ENCODE assay signal across 23 mouse cellular contexts in genomic region chr11:22646192-22646936, GRCm38 (mm10).
DNase-seq lines count a peak whose midpoint lies in the region; ATAC-seq and TF ChIP-seq lines count a peak whose summit lies in the region.
"Had no signal": no experiment of that assay in that cellular context is flagged by ENCODE, and none has a peak within 500 bp of the region (broad histone marks: within the 10 kb centered on the region; RNA-seq: fewer than 3 reads in every experiment).

No protein-coding gene starts in this region.

- H3K4me3 ChIP-seq in hindbrain, embryonic 15.5 days, result no peak overlapping the region
- H3K4me3 ChIP-seq in hindbrain, embryonic 11.5 days (ENCODE audit: low read depth, low read length), result no peak overlapping the region
- H3K4me3 ChIP-seq in thymus, adult 2 months (ENCODE audit: control insufficient read depth, insufficient read depth, low read length), result no peak overlapping the region
- peak overlapping the region in 1 of 2 experiments; percentile 54; a peak in 1 of 4 replicates for H3K4me3 ChIP-seq in ES-E14 (ENCODE audit: insufficient read depth in 1 of 2, low read depth in 1 of 2, low read length in 2 of 2, poor library complexity in 1 of 2, severe bottlenecking in 1 of 2)
- H3K4me3 ChIP-seq: forebrain, embryonic 13.5 days; gastrocnemius, adult 2 months; heart, embryonic 10.5 days; hindbrain, embryonic 12.5 days; layer of hippocampus, adult 2 months; limb, embryonic 10.5 days had no signal

- H3K27ac ChIP-seq in hindbrain, embryonic 15.5 days (replicated peaks), result no peak overlapping the region
- no peak overlapping the region for H3K27ac ChIP-seq in hindbrain, embryonic 11.5 days (ENCODE audit: low read depth, low read length)
- no peak overlapping the region for H3K27ac ChIP-seq in thymus, adult 2 months (ENCODE audit: control insufficient read depth, insufficient read depth, low read length)
- no peak overlapping the region for H3K27ac ChIP-seq in ES-E14 (ENCODE audit: insufficient read depth, low read depth, low read length, poor library complexity, severe bottlenecking)
- H3K27ac ChIP-seq: forebrain, embryonic 13.5 days; gastrocnemius, adult 2 months; heart, embryonic 10.5 days; hindbrain, embryonic 12.5 days; layer of hippocampus, adult 2 months had no signal

- no peak for TF ChIP-seq CTCF in thymus, adult 2 months (IDR thresholded peaks at IDR 0.05; ENCODE audit: borderline replicate concordance, control insufficient read depth, extremely low read depth, insufficient read depth, low read length, poor library complexity)

- no peak overlapping the region for H3K4me2 ChIP-seq in hindbrain, embryonic 15.5 days
- no peak overlapping the region for H3K4me2 ChIP-seq in hindbrain, embryonic 11.5 days (replicated peaks; ENCODE audit: low read depth, low read length)
- H3K4me2 ChIP-seq: forebrain, embryonic 13.5 days; hindbrain, embryonic 12.5 days had no signal

- no peak overlapping the region for H3K9ac ChIP-seq in hindbrain, embryonic 15.5 days
- H3K9ac ChIP-seq in hindbrain, embryonic 11.5 days (ENCODE audit: low read depth, low read length), result no peak overlapping the region
- H3K9ac ChIP-seq in ES-E14 (ENCODE audit: insufficient read depth, low read depth, low read length, poor library complexity, severe bottlenecking), result 0 out of 2 replicates have a peak overlapping the region, but pooled peaks have one; percentile 72
- H3K9ac ChIP-seq: forebrain, embryonic 13.5 days; hindbrain, embryonic 12.5 days had no signal

- no peaks in the 10 kb centered on the region for H3K9me3 ChIP-seq in hindbrain, embryonic 15.5 days
- no peaks in the 10 kb centered on the region for H3K9me3 ChIP-seq in hindbrain, embryonic 11.5 days (ENCODE audit: control insufficient read depth, low read length)
- no peaks in the 10 kb centered on the region for H3K9me3 ChIP-seq in ES-E14 (ENCODE audit: control insufficient read depth, insufficient read depth, low read depth, low read length)
- H3K9me3 ChIP-seq: forebrain, embryonic 13.5 days; heart, embryonic 10.5 days; hindbrain, embryonic 12.5 days; limb, embryonic 10.5 days had no signal

- H3K27me3 ChIP-seq in hindbrain, embryonic 15.5 days, result no peaks in the 10 kb centered on the region
- H3K27me3 ChIP-seq in hindbrain, embryonic 11.5 days (ENCODE audit: control insufficient read depth, insufficient read depth, low read length), result no peaks in the 10 kb centered on the region
- no peaks in the 10 kb centered on the region for H3K27me3 ChIP-seq in thymus, adult 2 months (ENCODE audit: control insufficient read depth, insufficient read depth, low read length)
- H3K27me3 ChIP-seq: CH12.LX; forebrain, embryonic 13.5 days; hindbrain, embryonic 12.5 days had no signal

- no peaks in the 10 kb centered on the region for H3K36me3 ChIP-seq in hindbrain, embryonic 15.5 days
- no peaks in the 10 kb centered on the region for H3K36me3 ChIP-seq in hindbrain, embryonic 11.5 days (ENCODE audit: control insufficient read depth, insufficient read depth, low read length)
- H3K36me3 ChIP-seq in thymus, adult 2 months (ENCODE audit: control insufficient read depth, insufficient read depth, low read length), result no peaks in the 10 kb centered on the region
- no peaks in the 10 kb centered on the region for H3K36me3 ChIP-seq in ES-E14 (ENCODE audit: control insufficient read depth, insufficient read depth, low read length, poor library complexity, severe bottlenecking)
- H3K36me3 ChIP-seq: heart, embryonic 10.5 days; hindbrain, embryonic 12.5 days; limb, embryonic 10.5 days had no signal

- H3K4me1 ChIP-seq in hindbrain, embryonic 15.5 days (replicated peaks), result peaks cover 6% of the 10 kb centered on the region; the same call in 1 of the 2 replicates
- no peaks in the 10 kb centered on the region for H3K4me1 ChIP-seq in hindbrain, embryonic 11.5 days (replicated peaks; ENCODE audit: control insufficient read depth, insufficient read depth, low read length)
- H3K4me1 ChIP-seq in thymus, adult 2 months (replicated peaks; ENCODE audit: control insufficient read depth, insufficient read depth, low read length), result peaks cover 14% of the 10 kb centered on the region
- H3K4me1 ChIP-seq in ES-E14 (ENCODE audit: control insufficient read depth in 2 of 2, insufficient read depth in 2 of 2, low read length in 2 of 2, poor library complexity in 1 of 2), result peaks cover 0 to 9% of the 10 kb centered on the region in 2 experiments; a peak in 1 of 4 replicates
- H3K4me1 ChIP-seq: forebrain, embryonic 13.5 days; hindbrain, embryonic 12.5 days had no signal

- DNase-seq in hindbrain, embryonic 11.5 days (ENCODE audit: low spot score), result no peak
- peak; percentile 31 for DNase-seq in thymus, adult 2 months
- DNase-seq in thymus, postnatal 4 days, result no peak
- DNase-seq in ES-E14 (ENCODE audit: low read depth, low spot score), result no peak
- DNase-seq in spleen, adult 18-20 months, result no peak
- DNase-seq: adrenal gland, postnatal 14 days; B cell, adult 2 months; cerebellum, adult 9-10 months; gastrocnemius, adult 2 months; kidney, adult 11 months; kidney, postnatal 10 days; lung, adult 2 months; lung, postnatal 14 days; midbrain, embryonic 14.5 days; right cerebral cortex, postnatal 14 days had no signal

- 73% methylated on average over 6 of the region's 6 CpGs for WGBS in hindbrain, embryonic 15.5 days
- 80% methylated on average over 6 of the region's 6 CpGs for WGBS in hindbrain, embryonic 11.5 days
- WGBS in thymus, adult 2 months, result 69% methylated on average over 6 of the region's 6 CpGs

- TF ChIP-seq POLR2A in thymus, adult 2 months (IDR thresholded peaks at IDR 0.05; ENCODE audit: control insufficient read depth, extremely low read depth, insufficient read depth, low read length, poor library complexity), result no peak

- 0 out of 2 replicates have a peak, but pooled peaks have one; percentile 19 for ATAC-seq in hindbrain, embryonic 15.5 days (ENCODE audit: low FRiP score, low read depth)
- ATAC-seq in hindbrain, embryonic 11.5 days (ENCODE audit: low FRiP score), result no peak
- peak; percentile 54 for ATAC-seq in megakaryocyte progenitor cell, adult 5-6 weeks (replicated peaks; ENCODE audit: poor library complexity)
- ATAC-seq: forebrain, embryonic 13.5 days had no signal

- in situ Hi-C loops in ES-E14 (cut with MboI; ENCODE audit: low sequenced_read_pairs in 2 of 2, unreplicated experiment in 2 of 2), result no loop called here

TF ChIP-seq in ES-E14, 5 proteins besides CTCF, POLR2A, EP300 and RAD21:
- TF ChIP-seq CHD2 (IDR thresholded peaks at IDR 0.05; ENCODE audit: low read depth, low read length) (no peak), ZNF384 (IDR thresholded peaks at IDR 0.05; ENCODE audit: low read depth, low read length) (no peak), ZC3H11A (IDR thresholded peaks at IDR 0.05; ENCODE audit: borderline replicate concordance, low read depth, low read length) (no peak), MAFK (IDR thresholded peaks at IDR 0.05; ENCODE audit: insufficient read depth, low read depth, low read length) (no peak), HCFC1 (IDR thresholded peaks at IDR 0.05; ENCODE audit: borderline replicate concordance, insufficient read depth, low read length) (no peak)
TF ChIP-seq in ES-E14: peak in this region for 0.
